Mouse (Mus musculus) gastrocnemius, postnatal 10 days (tissue): ENCODE measurements at regions not wholly inside any gene's neighbourhood (a gene's known extent, or its start where the extent isn't known, plus 50 kb on each side); places are given as distances from the start of the nearest gene placed in this dataset.
A peak's percentile ranks its signal among the peaks of the same experiment; 100 is the strongest.

ENCODE experiments used
- DNase-seq: peaks from one replicate; pipeline ENCODE4 v3.0.0; 2021; ENCODE audit warnings: mixed read lengths

DNA sequence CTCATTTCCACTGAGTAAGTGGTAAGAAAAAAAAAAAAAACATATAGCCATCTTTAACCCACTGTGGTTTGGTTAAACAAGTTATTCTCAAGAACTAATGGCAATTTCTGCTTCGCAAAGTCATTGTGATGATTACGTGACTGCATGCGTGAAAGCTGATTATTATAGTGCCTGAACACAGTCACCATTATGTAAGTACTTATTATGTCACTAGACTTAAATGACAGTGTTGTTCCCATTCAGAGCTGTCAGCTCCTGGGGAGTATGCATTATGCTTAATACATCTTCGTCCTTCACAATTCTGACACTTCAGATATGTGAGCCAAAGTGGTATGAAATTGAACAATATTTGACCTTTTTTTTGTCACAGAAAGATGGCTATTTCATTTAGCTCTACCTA lies 71.3 kb upstream of the Kcnd3 start:
- no peak for DNase-seq

DNA sequence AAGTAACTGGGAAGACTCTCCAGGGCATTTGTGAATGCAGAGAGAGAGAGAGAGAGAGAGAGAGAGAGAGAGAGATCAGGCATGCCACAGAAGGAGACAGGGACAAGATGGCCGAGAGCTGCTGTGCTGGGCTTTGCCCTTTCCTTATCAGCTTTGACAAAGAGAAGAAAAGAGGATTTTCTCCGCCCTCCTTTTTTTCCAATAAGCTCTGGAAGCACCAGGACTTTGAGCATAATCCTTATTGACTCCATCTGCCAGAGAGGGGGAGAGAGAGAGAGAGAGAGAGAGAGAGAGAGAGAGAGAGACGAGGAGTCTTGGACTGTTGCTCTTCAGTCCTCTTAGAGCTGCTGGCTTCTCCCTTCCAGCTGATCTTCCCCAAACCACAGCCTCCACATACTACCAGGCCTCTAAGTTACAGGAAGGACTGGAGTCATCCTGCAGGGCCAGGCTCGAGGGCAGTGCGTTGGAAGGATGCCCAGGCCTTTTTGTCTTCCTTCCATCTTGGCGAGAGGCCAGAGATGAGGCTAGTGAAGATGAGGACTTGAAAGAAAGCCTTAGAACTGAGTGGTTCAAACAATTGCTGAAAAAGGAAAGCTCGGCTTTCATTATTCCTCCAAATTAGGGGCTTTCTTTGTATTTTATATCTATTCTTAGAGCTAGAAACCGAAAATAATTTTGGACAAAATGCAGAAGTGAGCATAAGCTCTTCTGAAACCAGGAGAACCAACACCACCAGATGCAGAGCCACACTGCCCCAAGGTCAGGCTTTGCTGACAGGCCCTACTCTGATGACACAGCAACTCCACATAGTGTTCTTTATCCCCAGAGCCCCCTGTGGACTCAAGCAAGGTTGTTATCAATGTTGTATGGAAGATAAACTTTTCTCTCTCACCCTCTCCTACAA lies 59.3 kb upstream of the Kcnd3 start:
- DNase-seq = peak; percentile 19
